Mouse (Mus musculus): ENCODE results near the gene Cks2. TPM values are rescaled to one million over a fixed set of nuclear protein-coding genes. Genes with fewer than 3 reads are reported as not detected.
"Not testable (repeated sequence)": the region's sequence is repeated elsewhere in the genome, so short reads cannot be mapped to it uniquely, and the experiment has no call there.

The Cks2 gene
- polyA plus RNA-seq, 1 experiment from 2014 or later, result 335 TPM

- WGBS, result 93% methylated on average over 7 of the region's 7 CpGs
- no peak overlapping the region for H3K27ac ChIP-seq
- H3K4me1 ChIP-seq, result no peaks in the 10 kb centered on the region
- no peak overlapping the region for H3K4me3 ChIP-seq
- H3K36me3 ChIP-seq (ENCODE audit: poor library complexity, severe bottlenecking), result peaks cover 95% of the 10 kb centered on the region
- no peak for ATAC-seq
- no peak overlapping the region for H3K9ac ChIP-seq
- H3K27me3 ChIP-seq, result no peaks in the 10 kb centered on the region
- H3K4me2 ChIP-seq, result no peak overlapping the region
- no peaks in the 10 kb centered on the region for H3K9me3 ChIP-seq (replicated peaks)
Measured at GRCm38 (mm10) chr13:51659573-51659972, 14.5 kb downstream of the Cks2 start.

- H3K4me2 ChIP-seq, result no peak overlapping the region
- H3K9me3 ChIP-seq (replicated peaks), result no peaks in the 10 kb centered on the region
- no peak overlapping the region for H3K9ac ChIP-seq
- H3K27me3 ChIP-seq, result no peaks in the 10 kb centered on the region
- no peaks in the 10 kb centered on the region for H3K4me1 ChIP-seq
- peaks cover 96% of the 10 kb centered on the region for H3K36me3 ChIP-seq (ENCODE audit: poor library complexity, severe bottlenecking)
- H3K27ac ChIP-seq, result no peak overlapping the region
- H3K4me3 ChIP-seq, result no peak overlapping the region
- 93% methylated on average over 2 of the region's 2 CpGs for WGBS
- no peak for ATAC-seq
Measured at GRCm38 (mm10) chr13:51663561-51663960, 18.5 kb downstream of the Cks2 start.

- peaks cover 83% of the 10 kb centered on the region for H3K36me3 ChIP-seq (ENCODE audit: poor library complexity, severe bottlenecking)
- 94% methylated on average over 12 of the region's 12 CpGs for WGBS
- H3K9me3 ChIP-seq (replicated peaks); H3K27ac ChIP-seq; H3K9ac ChIP-seq; H3K27me3 ChIP-seq; H3K4me1 ChIP-seq; H3K4me3 ChIP-seq; H3K4me2 ChIP-seq; ATAC-seq: not testable (repeated sequence)
Measured at GRCm38 (mm10) chr13:51668195-51668594, 23.2 kb downstream of the Cks2 start.

GRCm38 (mm10) chr13:51676641-51677040 lies 31.6 kb downstream of the Cks2 start:
- Histone ChIP-seq H3K4me2 (no peak overlapping the region), H3K27me3 (no peaks in the 10 kb centered on the region), H3K9me3 (replicated peaks) (no peaks in the 10 kb centered on the region), H3K36me3 (ENCODE audit: poor library complexity, severe bottlenecking) (peaks cover 87% of the 10 kb centered on the region), H3K4me3 (no peak overlapping the region), H3K9ac (no peak overlapping the region), H3K27ac (no peak overlapping the region), H3K4me1 (no peaks in the 10 kb centered on the region)
- ATAC-seq, result no peak
- 80% methylated on average over 4 of the region's 4 CpGs for WGBS

DNA sequence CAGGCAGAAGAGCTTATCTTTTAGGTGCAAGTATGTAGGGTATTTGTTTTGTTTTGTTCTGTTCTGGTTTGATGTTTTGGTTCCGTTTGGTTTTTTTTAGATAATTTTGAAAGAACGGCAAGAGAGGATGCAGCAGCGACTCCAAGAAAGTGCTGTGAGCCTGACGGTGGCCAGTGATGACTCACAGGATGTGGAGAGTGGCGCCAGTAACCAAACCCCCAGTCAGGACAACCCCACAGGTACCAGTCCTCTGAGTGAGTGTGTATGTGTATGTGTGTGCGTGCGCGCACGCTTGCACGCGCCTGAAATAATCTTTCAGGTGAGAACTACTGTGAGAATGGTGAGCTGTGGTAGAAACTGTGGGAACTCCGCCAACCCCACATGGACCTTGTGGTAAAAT lies 32.0 kb downstream of the Cks2 start:
- H3K9ac ChIP-seq, result no peak overlapping the region
- no peak overlapping the region for H3K4me3 ChIP-seq
- H3K4me1 ChIP-seq, result no peaks in the 10 kb centered on the region
- no peak overlapping the region for H3K4me2 ChIP-seq
- no peak for ATAC-seq
- peaks cover 91% of the 10 kb centered on the region for H3K36me3 ChIP-seq (ENCODE audit: poor library complexity, severe bottlenecking)
- H3K27me3 ChIP-seq, result no peaks in the 10 kb centered on the region
- WGBS, result 97% methylated on average over 12 of the region's 12 CpGs
- no peak overlapping the region for H3K27ac ChIP-seq
- no peaks in the 10 kb centered on the region for H3K9me3 ChIP-seq (replicated peaks)

GRCm38 (mm10) chr13:51677630-51678185 lies 32.7 kb downstream of the Cks2 start:
- peaks cover 98% of the 10 kb centered on the region for H3K36me3 ChIP-seq (ENCODE audit: poor library complexity, severe bottlenecking)
- no peaks in the 10 kb centered on the region for H3K4me1 ChIP-seq
- no peaks in the 10 kb centered on the region for H3K9me3 ChIP-seq (replicated peaks)
- no peak overlapping the region for H3K27ac ChIP-seq
- 92% methylated on average over 7 of the region's 7 CpGs for WGBS
- no peak overlapping the region for H3K9ac ChIP-seq
- no peak for ATAC-seq
- no peak overlapping the region for H3K4me3 ChIP-seq
- no peak overlapping the region for H3K4me2 ChIP-seq
- no peaks in the 10 kb centered on the region for H3K27me3 ChIP-seq

DNA sequence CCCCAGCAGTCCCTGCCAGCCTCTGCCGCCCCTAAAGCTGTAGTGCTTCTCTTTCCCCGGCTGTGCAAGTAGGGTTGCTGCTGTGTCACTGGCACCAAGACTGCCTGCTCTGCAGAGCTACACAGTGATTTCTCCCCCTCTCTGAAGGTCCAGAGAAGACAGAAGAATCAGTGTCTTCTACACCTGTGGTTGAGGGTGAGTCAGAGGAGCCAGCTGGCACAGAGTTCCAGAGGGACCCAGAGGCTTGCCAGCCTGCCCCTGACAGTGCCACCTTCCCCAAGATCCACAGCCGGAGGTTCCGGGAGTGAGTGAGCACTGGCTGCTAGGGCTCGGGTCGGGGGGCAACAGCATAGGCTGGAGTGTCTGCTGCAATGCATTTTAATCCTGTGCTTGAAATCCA lies 33.7 kb downstream of the Cks2 start:
- no peaks in the 10 kb centered on the region for H3K4me1 ChIP-seq
- H3K27me3 ChIP-seq, result no peaks in the 10 kb centered on the region
- no peak for ATAC-seq
- peaks cover 99% of the 10 kb centered on the region for H3K36me3 ChIP-seq (ENCODE audit: poor library complexity, severe bottlenecking)
- H3K9ac ChIP-seq, result no peak overlapping the region
- no peak overlapping the region for H3K4me2 ChIP-seq
- no peaks in the 10 kb centered on the region for H3K9me3 ChIP-seq (replicated peaks)
- no peak overlapping the region for H3K4me3 ChIP-seq
- 92% methylated on average over 6 of the region's 6 CpGs for WGBS
- no peak overlapping the region for H3K27ac ChIP-seq

DNA sequence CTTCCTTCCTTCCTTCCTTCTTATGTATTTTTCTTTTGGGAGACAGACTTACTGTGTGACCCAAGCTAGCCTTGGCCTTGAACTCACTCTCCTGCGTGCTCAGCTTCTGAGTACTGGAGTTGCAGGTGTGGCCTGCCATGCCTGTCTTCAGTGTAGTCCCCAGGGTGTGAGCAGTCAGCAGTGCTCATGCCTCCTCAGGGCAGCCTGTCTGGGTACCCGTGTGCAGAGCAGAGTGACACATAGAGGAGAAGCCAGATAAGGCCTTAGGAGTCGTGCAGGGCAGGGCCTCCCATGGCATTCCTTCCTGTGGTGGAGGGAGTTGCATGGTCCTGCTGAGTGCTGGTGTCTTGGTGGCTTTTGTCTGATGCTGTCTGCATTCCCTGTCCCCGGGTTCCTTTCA lies 34.3 kb downstream of the Cks2 start:
- H3K9ac ChIP-seq, result no peak overlapping the region
- no peaks in the 10 kb centered on the region for H3K9me3 ChIP-seq (replicated peaks)
- no peak for ATAC-seq
- no peaks in the 10 kb centered on the region for H3K27me3 ChIP-seq
- peaks cover 98% of the 10 kb centered on the region for H3K36me3 ChIP-seq (ENCODE audit: poor library complexity, severe bottlenecking)
- no peaks in the 10 kb centered on the region for H3K4me1 ChIP-seq
- H3K4me3 ChIP-seq, result no peak overlapping the region
- no peak overlapping the region for H3K27ac ChIP-seq
- no peak overlapping the region for H3K4me2 ChIP-seq
- WGBS, result 91% methylated on average over 4 of the region's 4 CpGs

GRCm38 (mm10) chr13:51681076-51681475 lies 36.0 kb downstream of the Cks2 start:
- Histone ChIP-seq H3K27ac (no peak overlapping the region), H3K4me1 (no peaks in the 10 kb centered on the region), H3K27me3 (no peaks in the 10 kb centered on the region), H3K4me2 (no peak overlapping the region), H3K4me3 (no peak overlapping the region), H3K36me3 (ENCODE audit: poor library complexity, severe bottlenecking) (peaks cover 98% of the 10 kb centered on the region), H3K9ac (no peak overlapping the region), H3K9me3 (replicated peaks) (no peaks in the 10 kb centered on the region)
- WGBS, result 89% methylated on average over 5 of the region's 5 CpGs
- ATAC-seq, result no peak

- no peak overlapping the region for H3K9ac ChIP-seq
- H3K27me3 ChIP-seq, result no peaks in the 10 kb centered on the region
- no peak overlapping the region for H3K4me3 ChIP-seq
- no peaks in the 10 kb centered on the region for H3K9me3 ChIP-seq (replicated peaks)
- H3K36me3 ChIP-seq (ENCODE audit: poor library complexity, severe bottlenecking), result peaks cover 97% of the 10 kb centered on the region
- 96% methylated on average over 8 of the region's 8 CpGs for WGBS
- ATAC-seq, result no peak
- no peaks in the 10 kb centered on the region for H3K4me1 ChIP-seq
- H3K27ac ChIP-seq, result no peak overlapping the region
- H3K4me2 ChIP-seq, result no peak overlapping the region
Measured at GRCm38 (mm10) chr13:51681634-51682033, 36.6 kb downstream of the Cks2 start.

DNA sequence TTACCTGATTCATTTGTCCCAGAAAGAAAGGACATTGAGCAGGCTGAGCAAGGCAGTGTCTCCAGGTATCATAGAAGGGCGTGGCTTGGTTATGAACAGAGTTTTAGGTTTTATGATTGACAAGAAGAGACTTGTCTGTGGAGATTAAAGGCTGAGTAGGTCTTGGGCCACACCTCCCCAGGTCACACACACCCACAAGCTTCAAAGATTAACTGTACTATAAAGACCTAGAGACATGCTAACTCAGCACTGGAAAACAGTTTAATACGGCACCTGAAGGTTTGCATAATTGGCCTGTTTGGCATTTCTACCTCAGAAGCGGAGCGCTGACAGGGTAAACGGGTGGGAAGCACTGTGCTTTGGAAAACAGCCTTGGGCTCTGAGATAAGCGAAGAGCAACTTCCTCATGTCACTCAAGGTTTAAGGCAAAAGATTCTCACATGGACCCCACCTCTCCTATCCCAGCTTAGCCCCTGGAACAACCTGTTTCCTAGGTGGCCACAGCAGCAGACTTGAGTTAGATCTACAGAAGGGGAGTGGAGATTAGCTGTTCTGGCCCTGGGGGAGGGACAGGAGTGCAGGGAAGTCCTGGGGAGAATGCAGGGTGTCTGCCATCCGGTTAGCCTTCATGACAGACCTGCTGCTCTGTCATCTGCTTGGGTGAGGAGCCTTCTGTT lies 40.4 kb downstream of the Cks2 start:
- ATAC-seq, result no peak
- H3K9me3 ChIP-seq (replicated peaks), result no peaks in the 10 kb centered on the region

GRCm38 (mm10) chr13:51686966-51687365 lies 41.9 kb downstream of the Cks2 start:
- 95% methylated on average over 5 of the region's 5 CpGs for WGBS
- H3K9me3 ChIP-seq (replicated peaks), result no peaks in the 10 kb centered on the region
- H3K9ac ChIP-seq, result no peak overlapping the region
- ATAC-seq, result no peak
- H3K27ac ChIP-seq, result no peak overlapping the region
- no peaks in the 10 kb centered on the region for H3K4me1 ChIP-seq
- H3K4me3 ChIP-seq, result no peak overlapping the region
- H3K27me3 ChIP-seq, result no peaks in the 10 kb centered on the region
- H3K4me2 ChIP-seq, result no peak overlapping the region
- H3K36me3 ChIP-seq (ENCODE audit: poor library complexity, severe bottlenecking), result peaks cover 72% of the 10 kb centered on the region

More for the DNA sequence above, 40.4 kb downstream of the Cks2 start:
- Histone ChIP-seq H3K36me3 (ENCODE audit: poor library complexity, severe bottlenecking) (peaks cover 79% of the 10 kb centered on the region), H3K9ac (no peak overlapping the region), H3K27me3 (no peaks in the 10 kb centered on the region), H3K27ac (no peak overlapping the region), H3K4me3 (no peak overlapping the region), H3K4me1 (no peaks in the 10 kb centered on the region), H3K4me2 (no peak overlapping the region)
- 93% methylated on average over 7 of the region's 7 CpGs for WGBS

GRCm38 (mm10) chr13:51688688-51689087 lies 43.7 kb downstream of the Cks2 start:
- no peak for ATAC-seq

More at GRCm38 (mm10) chr13:51688688-51689087, 43.7 kb downstream of the Cks2 start:
- no peaks in the 10 kb centered on the region for H3K27me3 ChIP-seq
- no peaks in the 10 kb centered on the region for H3K4me1 ChIP-seq
- H3K4me3 ChIP-seq, result no peak overlapping the region
- no peak overlapping the region for H3K9ac ChIP-seq
- no peak overlapping the region for H3K4me2 ChIP-seq
- no peaks in the 10 kb centered on the region for H3K9me3 ChIP-seq (replicated peaks)
- H3K27ac ChIP-seq, result no peak overlapping the region
- 53% methylated on average over 3 of the region's 3 CpGs for WGBS
- H3K36me3 ChIP-seq (ENCODE audit: poor library complexity, severe bottlenecking), result peaks cover 55% of the 10 kb centered on the region

Measured in forebrain, embryonic 13.5 days (tissue).